Mouse (Mus musculus) liver, adult 2 months (tissue): ENCODE data around the gene G430095P16Rik.

ENCODE experiments used
- CTCF ChIP-seq: fragments of 200-500 bp; IDR thresholded peaks from 2 replicates; pipeline ENCODE4 v1.5.1; 2011; ENCODE audit warnings: low read depth, low read length, control low read depth
- POLR2A ChIP-seq: fragments of 200-500 bp; IDR thresholded peaks from 2 replicates; pipeline ENCODE4 v1.6.1; 2011; ENCODE audit warnings: low read length, control low read depth; ENCODE audit not compliant: insufficient read depth; ENCODE audit errors: extremely low read depth

DNA sequence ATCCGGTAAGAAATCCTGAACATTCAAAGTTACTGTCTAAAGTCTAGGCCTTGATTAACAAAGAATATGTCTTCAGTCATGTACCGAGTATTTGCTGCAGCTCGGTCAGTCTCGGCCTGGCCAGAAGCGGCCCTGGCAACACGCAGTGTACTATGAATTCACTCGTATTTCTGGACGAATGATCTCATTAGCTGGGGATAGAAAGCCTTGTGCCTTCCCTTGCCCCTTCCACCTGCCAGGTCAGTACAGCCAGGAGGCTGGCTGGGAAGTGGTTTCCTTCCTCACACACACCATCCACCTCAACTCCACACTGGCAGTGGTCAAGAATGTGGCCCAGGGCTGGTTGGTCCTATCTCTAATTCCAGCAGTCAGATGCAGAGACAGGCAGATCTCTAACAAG lies 46.5 kb downstream of the G430095P16Rik start:
- no peak for TF ChIP-seq POLR2A
- no peak for TF ChIP-seq CTCF
